Mouse (Mus musculus) naive thymus-derived CD4-positive, alpha-beta T cell, adult 2 months (primary cell): ENCODE measurements around the gene Rab5c.
A peak's percentile ranks its signal among the peaks of the same experiment; 100 is the strongest.

Source experiments
- DNase-seq: peaks from one replicate; pipeline ENCODE4 v3.0.0-alpha.2; 2011; ENCODE audit warnings: low read depth

Rab5c gene

DNA sequence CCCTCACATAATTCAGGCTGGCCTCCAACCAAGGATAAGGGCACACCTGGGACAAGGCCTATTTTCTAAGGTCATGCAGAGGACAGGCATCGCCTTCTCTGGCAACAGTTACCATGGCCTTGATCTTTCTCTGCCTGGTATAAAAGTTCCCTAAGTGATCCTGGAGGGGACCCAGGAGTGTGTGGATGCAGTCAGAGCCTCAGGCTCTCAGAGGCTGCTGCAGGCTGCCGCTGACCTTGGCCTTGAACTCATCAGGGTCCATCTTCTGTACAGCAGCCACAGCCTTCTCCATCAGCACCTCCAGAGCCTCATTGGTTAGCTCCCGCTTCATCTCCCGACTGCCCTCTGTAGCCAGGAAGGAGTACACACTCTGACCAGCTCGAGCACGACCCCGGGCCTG lies 40.1 kb downstream of the Rab5c start:
- no peak for DNase-seq

DNA sequence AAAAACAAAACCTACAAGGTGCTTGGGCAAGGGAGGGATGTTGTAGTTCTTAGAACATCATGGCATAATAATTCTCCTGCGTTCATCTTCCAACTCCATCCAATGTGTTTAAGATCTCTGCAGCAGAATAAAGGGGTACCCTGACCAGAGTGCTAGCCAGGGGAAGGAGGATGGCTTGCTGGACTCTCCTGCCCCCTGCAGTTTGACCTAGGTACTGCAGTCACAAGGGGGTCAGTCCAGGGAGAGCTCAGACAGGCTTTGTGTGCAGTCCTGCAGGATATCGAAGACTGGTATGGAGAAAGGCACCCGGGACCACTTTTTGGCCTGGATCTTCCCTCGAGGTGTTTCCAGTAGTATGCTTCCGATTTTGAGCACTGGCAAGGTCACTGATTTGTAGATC lies 43.1 kb downstream of the Rab5c start:
- peak; percentile 80 for DNase-seq

DNA sequence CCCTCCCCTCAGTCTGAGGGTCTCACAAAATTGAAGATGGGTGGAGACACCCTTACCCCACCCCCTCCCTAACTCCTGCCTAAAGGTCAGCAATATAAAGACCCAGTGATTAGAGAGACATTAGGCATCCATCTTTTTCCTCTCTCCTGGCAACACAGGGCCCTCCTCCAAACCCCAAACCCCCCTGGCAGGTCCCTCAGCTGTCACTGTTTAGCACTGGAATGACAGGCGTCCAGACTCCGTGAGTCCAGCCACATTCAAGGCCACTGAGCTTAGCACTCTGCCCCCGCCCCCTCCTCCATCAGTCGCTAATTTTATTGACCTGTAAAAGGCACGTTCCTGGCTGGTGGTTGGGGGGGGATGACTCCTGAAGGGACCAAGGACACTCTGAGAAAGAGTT lies 44.9 kb downstream of the Rab5c start:
- DNase-seq: no peak

DNA sequence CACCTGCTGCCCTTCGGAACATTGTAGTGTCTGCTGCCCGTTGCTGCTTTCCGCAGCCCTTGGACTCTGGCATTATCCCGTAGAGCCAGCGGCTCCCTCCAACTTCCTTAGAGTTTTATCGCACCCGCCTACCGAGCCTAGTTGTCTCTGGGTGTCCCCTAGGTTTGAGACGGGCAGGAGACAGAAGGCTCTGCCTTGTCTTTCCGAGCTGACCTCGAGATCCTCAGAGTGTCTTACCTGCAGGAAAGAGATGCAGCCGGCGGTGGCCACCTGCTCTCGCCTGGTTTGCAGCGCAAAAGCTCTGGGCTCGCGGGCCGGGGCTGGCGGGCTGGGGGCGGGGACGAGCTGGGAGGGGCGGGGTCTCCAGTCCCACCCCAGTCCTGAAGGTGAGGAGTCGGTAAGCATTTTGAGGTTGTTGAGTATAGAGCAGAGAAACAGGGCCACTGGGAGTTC lies 45.8 kb downstream of the Rab5c start, which contains the start of gene Zfp385c:
TSS of gene Zfp385c (minus strand) at position 292 of the 453 bp plus-strand sequence.
- peak; percentile 53 for DNase-seq

DNA sequence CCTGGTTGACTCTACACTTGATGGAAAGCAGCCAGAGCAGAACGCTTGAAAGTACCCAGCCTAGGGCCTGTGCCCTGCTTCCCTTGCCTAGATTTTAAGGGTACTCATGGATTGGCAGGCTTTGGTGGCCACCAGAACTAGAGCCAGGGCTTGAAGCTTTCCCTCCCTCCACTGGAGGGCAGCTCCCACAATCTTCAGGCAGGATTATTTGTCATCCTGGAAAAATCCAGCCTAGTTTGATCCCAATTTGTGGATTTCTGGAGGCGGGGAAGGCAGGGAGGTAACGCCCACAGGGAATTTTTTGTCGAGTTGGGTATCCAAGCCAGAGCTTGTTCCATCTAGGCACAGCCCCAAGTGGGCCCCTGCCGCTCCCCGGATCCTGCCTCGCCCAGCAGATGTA lies 47.6 kb downstream of the Rab5c start:
- DNase-seq: no peak

DNA sequence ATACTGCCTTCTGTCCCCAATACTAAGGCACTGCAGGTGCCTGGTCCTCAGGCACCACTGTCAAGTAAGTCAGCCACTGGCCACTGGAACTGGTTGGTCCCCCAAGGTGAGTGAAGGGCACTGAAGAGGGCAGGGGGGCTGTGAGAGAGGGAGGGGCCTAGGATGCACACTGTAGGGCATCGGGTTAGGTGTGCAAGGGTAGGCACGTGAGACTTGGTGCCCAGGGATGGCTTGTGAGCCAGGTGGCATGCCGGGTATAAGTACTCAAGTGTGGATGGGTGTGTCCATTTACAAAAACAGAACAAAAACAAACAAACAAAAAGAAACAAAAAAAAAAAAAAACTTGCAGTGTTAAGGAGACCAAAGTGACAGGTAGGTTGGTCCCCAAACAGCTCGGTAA lies 49.6 kb downstream of the Rab5c start:
- DNase-seq: no peak

DNA sequence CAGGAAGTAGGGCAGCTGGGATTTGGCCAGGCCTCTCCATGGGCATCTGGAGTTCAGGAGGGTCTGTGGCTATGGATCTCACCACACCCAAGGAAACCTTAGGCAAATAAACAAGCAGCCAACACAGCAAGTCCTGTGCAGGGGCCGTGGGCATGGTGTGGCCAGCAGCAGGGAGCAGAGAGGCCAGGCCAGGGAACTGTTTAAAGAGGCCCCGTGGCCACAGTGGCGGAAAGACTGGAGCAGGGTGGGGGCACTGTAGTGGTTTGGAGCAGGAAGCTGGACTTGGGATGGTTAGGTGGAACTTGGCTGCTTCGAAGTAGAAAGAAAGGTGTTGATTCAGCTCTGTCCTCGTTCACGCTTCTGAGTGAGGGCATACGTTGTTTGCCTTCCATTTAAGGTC lies 50.8 kb downstream of the Rab5c start:
- no peak for DNase-seq

DNA sequence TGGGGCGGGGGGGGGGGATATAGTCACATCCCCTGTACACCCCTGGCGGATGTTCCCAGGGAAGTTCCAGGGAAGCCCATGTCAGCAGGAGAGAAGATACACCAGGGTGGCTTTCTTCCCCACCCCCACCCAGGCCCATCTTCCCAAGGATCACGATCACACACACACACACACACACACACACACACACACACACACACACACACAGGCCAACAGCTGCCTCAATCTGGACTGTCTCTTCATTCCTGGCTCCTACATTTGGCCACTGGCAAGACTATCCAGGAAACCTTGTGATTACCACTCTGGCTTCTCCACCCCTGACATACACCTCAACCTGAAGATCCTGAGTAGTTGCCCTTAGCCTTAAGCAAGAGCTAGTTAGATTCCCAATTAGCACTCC lies 52.6 kb downstream of the Rab5c start:
- no peak for DNase-seq

DNA sequence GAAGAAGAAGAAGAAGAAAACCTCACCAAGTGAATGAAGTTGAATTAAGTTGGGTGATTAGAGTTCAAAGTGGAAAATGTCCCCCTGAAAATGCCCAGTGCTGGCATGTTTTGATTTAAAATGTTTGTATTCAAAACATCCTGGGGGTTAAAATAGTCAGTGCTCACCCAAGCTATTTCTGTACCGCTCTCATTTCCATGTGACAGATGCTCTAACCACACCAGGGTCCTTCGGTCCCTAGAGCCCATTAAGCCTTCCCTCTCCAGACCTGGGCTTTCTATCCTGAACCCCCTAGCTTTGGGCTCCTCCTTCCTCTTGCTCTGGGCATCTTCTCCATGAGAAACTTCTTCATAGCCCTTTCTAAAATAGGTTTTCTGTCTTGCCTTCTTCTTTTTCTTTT lies 53.9 kb downstream of the Rab5c start:
- no peak for DNase-seq

DNA sequence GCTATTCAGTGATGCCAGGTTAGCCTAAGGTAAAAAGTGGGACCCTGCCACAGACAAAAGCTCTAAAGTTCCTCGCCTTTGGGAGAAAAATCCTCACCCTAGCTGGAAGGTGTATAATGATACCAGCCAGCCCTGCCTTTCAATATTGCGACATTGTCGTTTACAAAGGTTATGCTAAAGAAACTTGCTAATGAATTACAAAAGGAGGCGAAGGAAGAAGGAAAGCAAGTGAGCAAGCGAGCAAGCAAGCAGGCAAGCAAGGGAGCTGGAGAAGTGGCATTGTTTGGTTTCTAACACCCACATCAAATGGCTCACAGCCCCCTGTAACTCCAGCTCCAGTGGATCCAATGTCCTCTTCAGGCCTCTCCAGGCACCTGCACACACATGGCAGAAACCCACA lies 55.5 kb downstream of the Rab5c start:
- DNase-seq: no peak

DNA sequence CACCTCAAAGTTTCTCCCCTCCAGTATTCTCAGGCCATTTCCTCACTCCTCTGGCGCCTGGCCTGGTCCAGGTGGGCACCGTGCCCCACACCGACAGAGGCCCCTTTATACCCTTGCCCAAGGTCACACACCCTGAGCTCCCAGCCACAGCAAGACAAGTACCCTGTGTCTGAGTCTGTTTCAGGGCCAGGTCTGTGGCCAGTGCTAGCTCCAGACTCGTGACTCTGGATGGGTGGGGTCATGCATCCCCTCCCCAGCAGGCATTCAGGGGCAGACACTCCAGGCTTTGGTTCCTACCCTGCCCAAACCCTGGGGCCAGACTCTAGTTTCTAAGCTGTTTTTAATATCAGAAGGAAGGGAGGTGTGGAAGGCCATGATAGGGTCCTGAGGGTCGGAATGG lies 56.2 kb downstream of the Rab5c start:
- no peak for DNase-seq

DNA sequence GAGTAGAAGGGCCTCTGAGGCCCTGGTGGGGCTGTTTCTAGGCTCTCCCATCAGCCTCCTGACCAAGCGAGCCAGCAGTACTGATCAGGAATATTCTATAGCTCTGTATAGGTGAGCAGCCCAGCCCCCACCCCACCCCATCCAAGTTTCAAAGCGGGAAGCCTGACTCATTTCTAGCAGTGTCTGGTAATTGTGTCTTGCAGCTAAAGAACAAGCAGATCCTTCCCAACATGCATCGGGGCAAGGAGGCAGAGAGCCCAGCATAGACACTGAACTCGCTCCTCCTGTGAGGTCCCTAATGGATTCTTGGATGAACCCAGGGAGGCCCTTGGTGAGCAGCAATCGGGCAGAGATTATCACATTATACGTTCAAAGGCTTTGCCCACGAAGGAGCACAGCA lies 60.2 kb downstream of the Rab5c start:
- no peak for DNase-seq

DNA sequence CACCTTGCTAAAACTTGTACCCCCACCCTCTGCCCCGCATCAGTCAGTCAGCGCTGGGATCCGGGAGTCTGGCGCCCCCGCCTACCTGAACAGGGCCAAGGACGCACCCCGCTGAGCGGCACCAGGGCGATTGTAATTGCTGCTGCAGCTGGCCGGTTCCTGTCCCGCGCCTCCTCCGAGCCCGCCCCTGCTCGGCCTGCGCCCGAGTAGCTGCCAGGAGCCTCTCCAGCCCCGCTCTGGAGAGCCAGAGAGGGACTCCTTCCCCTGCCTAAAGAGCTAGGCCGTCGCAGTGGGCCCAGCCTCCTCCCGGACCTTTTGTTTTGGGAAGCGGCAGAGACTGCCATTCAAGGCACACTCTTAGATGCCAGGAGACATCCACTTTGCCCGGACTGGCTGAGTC lies 64.8 kb downstream of the Rab5c start:
- DNase-seq: no peak

DNA sequence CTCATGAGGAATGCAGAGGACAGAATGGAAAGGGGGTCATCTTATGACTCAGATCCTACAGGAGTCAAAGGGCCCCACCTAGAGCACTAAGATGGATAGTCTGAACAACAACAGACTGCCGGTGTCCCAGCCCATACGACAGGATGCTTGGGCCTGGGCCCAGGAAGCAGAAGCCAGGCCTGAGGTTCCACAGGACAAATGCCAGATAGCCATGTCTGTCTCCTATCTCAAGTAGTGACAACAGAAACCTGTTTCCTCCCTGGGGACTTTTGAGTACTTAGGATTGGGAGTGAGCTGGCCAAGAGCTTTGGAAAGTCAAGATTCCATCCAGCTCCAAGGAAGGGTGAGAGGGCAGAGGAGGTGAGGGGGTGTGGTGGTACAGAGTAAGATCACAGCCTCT lies 66.1 kb downstream of the Rab5c start:
- DNase-seq: no peak

DNA sequence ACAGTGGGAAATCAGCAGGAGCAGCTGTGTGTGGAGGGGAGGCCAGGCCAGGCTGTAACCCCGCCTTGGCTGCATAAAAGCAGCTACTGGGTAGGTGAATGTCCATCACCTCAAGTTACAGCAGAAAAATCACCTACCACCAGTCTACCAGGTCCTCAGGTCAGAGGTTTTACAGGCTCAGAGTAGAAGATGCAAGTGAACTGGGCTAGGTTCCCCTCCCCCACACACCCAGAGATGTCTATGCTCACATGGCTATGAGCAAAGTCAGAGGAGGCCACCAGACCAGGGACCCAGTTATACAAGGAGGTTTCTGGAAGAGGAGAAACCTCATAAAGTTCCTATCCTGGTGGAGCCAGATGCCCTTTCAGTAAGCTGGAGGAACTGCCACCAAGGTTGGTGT lies 67.0 kb downstream of the Rab5c start:
- DNase-seq: no peak
